Mouse (Mus musculus): ENCODE measurements around the gene Casc1. TPM values are rescaled to one million over a fixed set of nuclear protein-coding genes. Genes with fewer than 3 reads are reported as not detected.

Gene Casc1
- polyA plus RNA-seq, 1 experiment from 2014 or later, result 0.13 TPM

DNA sequence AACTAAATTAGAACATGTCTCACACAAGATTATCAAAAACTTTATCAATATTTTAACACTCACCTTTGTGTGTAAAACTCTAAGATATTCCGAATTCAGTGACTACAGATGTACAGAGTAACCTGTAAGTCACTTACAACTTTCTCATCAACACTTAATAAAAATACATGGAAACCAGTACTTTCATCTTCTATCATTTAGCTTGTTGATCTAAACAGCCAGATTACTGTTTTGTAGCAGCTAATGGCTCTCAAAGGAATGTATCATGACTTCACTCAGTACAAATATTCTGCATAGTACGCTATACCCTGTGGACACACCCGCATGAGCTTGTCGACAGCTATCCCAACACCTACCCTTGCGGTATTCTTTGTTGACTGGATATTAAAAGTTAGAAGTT lies 36.0 kb upstream of the Casc1 start:
- ATAC-seq (replicated peaks; ENCODE audit: insufficient number of reproducible peaks, low FRiP score, low TSS enrichment, low read depth), result no peak
- no peak overlapping the region for H3K9ac ChIP-seq (replicated peaks; ENCODE audit: low read length)
- peaks cover 3% of the 10 kb centered on the region; the same call in 1 of the 2 replicates for H3K4me1 ChIP-seq (ENCODE audit: control insufficient read depth, insufficient read depth, low read length)
- no peaks in the 10 kb centered on the region for H3K9me3 ChIP-seq (replicated peaks; ENCODE audit: control insufficient read depth, low read length)
- 95% methylated on average over 5 of the region's 5 CpGs for WGBS
- H3K27me3 ChIP-seq (ENCODE audit: control insufficient read depth, insufficient read depth, low read length), result no peaks in the 10 kb centered on the region
- H3K4me2 ChIP-seq (ENCODE audit: low read depth, low read length), result no peak overlapping the region
- no peaks in the 10 kb centered on the region for H3K36me3 ChIP-seq (replicated peaks; ENCODE audit: control insufficient read depth, insufficient read depth, low read depth, low read length)
- DNase-seq (ENCODE audit: low spot score), result no peak
- no peak overlapping the region for H3K27ac ChIP-seq (replicated peaks; ENCODE audit: low read depth, low read length)
- H3K4me3 ChIP-seq (ENCODE audit: low read depth, low read length), result no peak overlapping the region

DNA sequence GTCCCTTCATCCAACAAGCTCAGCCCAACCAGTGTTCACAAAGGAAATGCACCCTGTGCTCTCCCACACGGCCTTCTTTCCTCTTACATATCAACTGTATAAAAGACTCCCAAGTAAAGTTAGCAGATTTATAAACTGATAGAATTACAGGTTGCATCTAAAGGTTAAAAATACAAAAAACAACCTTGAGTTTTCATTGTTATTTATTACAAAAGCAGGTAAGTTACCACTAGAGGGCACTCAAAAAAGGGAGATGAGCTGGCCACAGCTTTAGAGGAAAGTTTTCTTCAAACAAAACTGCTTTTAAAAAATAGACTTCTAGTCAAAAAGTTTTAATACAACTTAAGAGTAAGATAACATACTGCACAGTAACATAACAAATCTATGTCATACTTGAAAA lies 31.7 kb upstream of the Casc1 start:
- DNase-seq (ENCODE audit: low spot score), result peak; percentile 72
- Histone ChIP-seq H3K4me3 (ENCODE audit: low read depth, low read length) (no peak overlapping the region), H3K9ac (replicated peaks; ENCODE audit: low read length) (no peak overlapping the region), H3K27ac (replicated peaks; ENCODE audit: low read depth, low read length) (no peak overlapping the region), H3K4me2 (ENCODE audit: low read depth, low read length) (no peak overlapping the region), H3K36me3 (replicated peaks; ENCODE audit: control insufficient read depth, insufficient read depth, low read depth, low read length) (no peaks in the 10 kb centered on the region), H3K4me1 (ENCODE audit: control insufficient read depth, insufficient read depth, low read length) (no peaks in the 10 kb centered on the region), H3K9me3 (replicated peaks; ENCODE audit: control insufficient read depth, low read length) (no peaks in the 10 kb centered on the region), H3K27me3 (ENCODE audit: control insufficient read depth, insufficient read depth, low read length) (no peaks in the 10 kb centered on the region)
- WGBS, result 56% methylated on average over 1 of the region's 1 CpGs
- no peak for ATAC-seq (replicated peaks; ENCODE audit: insufficient number of reproducible peaks, low FRiP score, low TSS enrichment, low read depth)

DNA sequence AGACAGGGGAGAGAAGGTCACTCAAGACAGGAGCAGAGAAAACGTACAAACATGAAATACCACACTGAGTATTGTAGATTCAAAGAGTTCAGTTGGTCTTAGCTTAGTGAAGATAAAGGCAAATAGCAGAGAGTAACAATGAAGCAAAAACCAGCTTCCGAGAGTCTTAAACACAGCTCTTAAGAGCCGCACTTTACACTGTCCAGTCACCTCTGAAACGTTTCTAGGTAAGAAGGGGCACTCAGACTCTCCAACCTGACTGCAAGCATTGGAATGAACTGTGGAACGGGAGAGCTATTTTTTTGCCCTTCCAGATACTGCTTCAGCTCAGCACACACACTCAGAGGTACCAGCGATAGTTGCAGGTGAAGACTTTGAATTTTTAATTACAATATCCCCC lies 29.5 kb upstream of the Casc1 start:
- WGBS, result 90% methylated on average over 6 of the region's 6 CpGs
- Histone ChIP-seq H3K4me3 (ENCODE audit: low read depth, low read length) (no peak overlapping the region), H3K9me3 (replicated peaks; ENCODE audit: control insufficient read depth, low read length) (no peaks in the 10 kb centered on the region), H3K9ac (replicated peaks; ENCODE audit: low read length) (no peak overlapping the region), H3K36me3 (replicated peaks; ENCODE audit: control insufficient read depth, insufficient read depth, low read depth, low read length) (no peaks in the 10 kb centered on the region), H3K27me3 (ENCODE audit: control insufficient read depth, insufficient read depth, low read length) (no peaks in the 10 kb centered on the region), H3K4me1 (ENCODE audit: control insufficient read depth, insufficient read depth, low read length) (no peaks in the 10 kb centered on the region), H3K4me2 (ENCODE audit: low read depth, low read length) (no peak overlapping the region), H3K27ac (replicated peaks; ENCODE audit: low read depth, low read length) (no peak overlapping the region)
- no peak for DNase-seq (ENCODE audit: low spot score)
- ATAC-seq (replicated peaks; ENCODE audit: insufficient number of reproducible peaks, low FRiP score, low TSS enrichment, low read depth), result no peak

DNA sequence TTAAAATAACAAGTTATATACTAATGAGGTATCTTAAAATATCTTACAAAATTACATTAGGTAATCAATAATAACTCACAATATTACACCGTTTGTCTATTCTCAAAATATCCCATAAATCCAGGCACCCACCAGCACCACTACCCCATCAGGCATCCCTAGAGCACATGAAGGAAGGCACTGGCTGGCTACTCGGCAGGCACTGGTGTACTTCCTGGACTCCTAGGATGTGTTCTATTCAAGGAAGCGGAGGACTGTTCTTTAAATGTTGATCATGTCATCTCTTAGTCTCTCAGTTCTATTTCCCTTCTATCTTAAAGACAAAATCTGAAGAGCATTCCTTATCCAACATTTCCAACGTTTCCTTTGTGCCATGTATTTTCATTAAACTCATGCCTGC lies 26.3 kb upstream of the Casc1 start:
- H3K4me2 ChIP-seq (ENCODE audit: low read depth, low read length), result no peak overlapping the region
- H3K27ac ChIP-seq (replicated peaks; ENCODE audit: low read depth, low read length), result no peak overlapping the region
- no peaks in the 10 kb centered on the region for H3K36me3 ChIP-seq (replicated peaks; ENCODE audit: control insufficient read depth, insufficient read depth, low read depth, low read length)
- H3K27me3 ChIP-seq (ENCODE audit: control insufficient read depth, insufficient read depth, low read length), result no peaks in the 10 kb centered on the region
- no peak overlapping the region for H3K4me3 ChIP-seq (ENCODE audit: low read depth, low read length)
- H3K9ac ChIP-seq (replicated peaks; ENCODE audit: low read length), result no peak overlapping the region
- H3K9me3 ChIP-seq (replicated peaks; ENCODE audit: control insufficient read depth, low read length), result no peaks in the 10 kb centered on the region
- no peak for DNase-seq (ENCODE audit: low spot score)
- 79% methylated on average over 4 of the region's 4 CpGs for WGBS
- no peaks in the 10 kb centered on the region for H3K4me1 ChIP-seq (ENCODE audit: control insufficient read depth, insufficient read depth, low read length)
- no peak for ATAC-seq (replicated peaks; ENCODE audit: insufficient number of reproducible peaks, low FRiP score, low TSS enrichment, low read depth)

DNA sequence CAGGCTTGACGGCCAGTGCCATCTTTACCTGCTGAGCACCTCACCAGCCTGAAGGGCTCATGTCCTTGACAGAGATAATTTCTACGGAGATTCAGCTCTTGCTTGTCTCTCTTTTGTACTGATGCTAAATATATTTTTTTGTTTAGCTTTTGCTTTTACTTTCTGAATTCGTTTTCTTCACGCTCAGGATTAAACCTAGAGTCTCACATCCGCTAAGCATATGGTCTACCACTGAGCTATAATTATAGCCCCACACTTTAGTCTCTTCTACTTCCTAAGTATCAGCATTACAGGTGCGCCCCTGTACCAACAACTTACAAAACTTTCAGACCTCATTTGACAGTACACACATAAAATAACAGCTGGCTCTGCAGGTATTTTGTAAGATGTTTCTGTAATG lies 24.6 kb upstream of the Casc1 start:
- ATAC-seq (replicated peaks; ENCODE audit: insufficient number of reproducible peaks, low FRiP score, low TSS enrichment, low read depth) (no peak), DNase-seq (ENCODE audit: low spot score) (no peak)
- Histone ChIP-seq H3K4me1 (ENCODE audit: control insufficient read depth, insufficient read depth, low read length) (no peaks in the 10 kb centered on the region), H3K27me3 (ENCODE audit: control insufficient read depth, insufficient read depth, low read length) (no peaks in the 10 kb centered on the region), H3K27ac (replicated peaks; ENCODE audit: low read depth, low read length) (no peak overlapping the region), H3K9ac (replicated peaks; ENCODE audit: low read length) (no peak overlapping the region), H3K4me3 (ENCODE audit: low read depth, low read length) (no peak overlapping the region), H3K9me3 (replicated peaks; ENCODE audit: control insufficient read depth, low read length) (no peaks in the 10 kb centered on the region), H3K36me3 (replicated peaks; ENCODE audit: control insufficient read depth, insufficient read depth, low read depth, low read length) (no peaks in the 10 kb centered on the region; the same call in 1 of the 2 replicates), H3K4me2 (ENCODE audit: low read depth, low read length) (no peak overlapping the region)
- 88% methylated on average over 6 of the region's 6 CpGs for WGBS

DNA sequence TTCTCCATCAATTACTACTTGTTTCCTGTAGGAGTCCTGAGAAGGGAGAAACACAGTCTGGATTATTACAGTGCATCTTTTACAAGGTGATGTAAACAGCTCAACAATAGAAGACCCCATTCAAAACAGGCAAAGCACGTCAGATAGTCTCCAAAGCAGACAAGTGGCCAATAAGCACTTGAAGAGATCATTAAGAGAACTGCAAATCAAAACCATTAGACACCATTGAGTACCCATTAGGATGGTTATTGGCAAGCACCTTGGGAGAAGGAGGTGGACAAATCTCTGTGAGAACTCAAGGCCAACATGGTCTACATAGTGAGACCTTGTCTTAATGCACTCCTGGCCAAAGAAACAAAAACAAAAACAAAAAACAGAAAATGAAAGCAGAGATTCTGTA lies 23.6 kb upstream of the Casc1 start:
- H3K4me3 ChIP-seq (ENCODE audit: low read depth, low read length), result no peak overlapping the region
- DNase-seq (ENCODE audit: low spot score), result no peak
- no peak overlapping the region for H3K4me2 ChIP-seq (ENCODE audit: low read depth, low read length)
- no peaks in the 10 kb centered on the region; the same call in 1 of the 2 replicates for H3K36me3 ChIP-seq (replicated peaks; ENCODE audit: control insufficient read depth, insufficient read depth, low read depth, low read length)
- H3K4me1 ChIP-seq (ENCODE audit: control insufficient read depth, insufficient read depth, low read length), result no peaks in the 10 kb centered on the region
- WGBS, result 88% methylated on average over 1 of the region's 1 CpGs
- ATAC-seq (replicated peaks; ENCODE audit: insufficient number of reproducible peaks, low FRiP score, low TSS enrichment, low read depth), result no peak
- no peaks in the 10 kb centered on the region for H3K9me3 ChIP-seq (replicated peaks; ENCODE audit: control insufficient read depth, low read length)
- H3K9ac ChIP-seq (replicated peaks; ENCODE audit: low read length), result no peak overlapping the region
- no peak overlapping the region for H3K27ac ChIP-seq (replicated peaks; ENCODE audit: low read depth, low read length)
- no peaks in the 10 kb centered on the region for H3K27me3 ChIP-seq (ENCODE audit: control insufficient read depth, insufficient read depth, low read length)

DNA sequence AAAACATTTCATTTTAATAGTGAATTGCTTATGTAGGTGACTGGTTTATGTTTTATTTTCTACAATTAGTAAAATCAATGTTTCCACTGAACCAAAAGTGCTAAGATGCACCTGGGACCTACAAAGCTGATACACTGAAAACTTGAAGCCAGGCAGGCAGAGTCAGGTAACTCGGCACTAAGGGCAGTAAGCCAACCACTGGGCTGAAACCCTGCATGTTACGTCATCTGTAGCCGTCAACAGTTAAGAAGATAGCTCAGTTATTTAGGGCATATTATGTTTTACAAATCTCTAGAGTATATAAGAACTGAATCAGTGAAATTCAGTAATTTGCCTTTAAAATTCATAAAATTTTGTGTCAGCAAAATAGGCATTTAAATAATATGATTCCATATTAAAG lies 15.5 kb upstream of the Casc1 start:
- Histone ChIP-seq H3K4me1 (ENCODE audit: control insufficient read depth, insufficient read depth, low read length) (no peaks in the 10 kb centered on the region), H3K4me3 (ENCODE audit: low read depth, low read length) (no peak overlapping the region), H3K27me3 (ENCODE audit: control insufficient read depth, insufficient read depth, low read length) (no peaks in the 10 kb centered on the region), H3K9ac (replicated peaks; ENCODE audit: low read length) (no peak overlapping the region), H3K27ac (replicated peaks; ENCODE audit: low read depth, low read length) (no peak overlapping the region), H3K9me3 (replicated peaks; ENCODE audit: control insufficient read depth, low read length) (no peaks in the 10 kb centered on the region), H3K4me2 (ENCODE audit: low read depth, low read length) (no peak overlapping the region), H3K36me3 (replicated peaks; ENCODE audit: control insufficient read depth, insufficient read depth, low read depth, low read length) (no peaks in the 10 kb centered on the region; the same call in 1 of the 2 replicates)
- ATAC-seq (replicated peaks; ENCODE audit: insufficient number of reproducible peaks, low FRiP score, low TSS enrichment, low read depth) (no peak), DNase-seq (ENCODE audit: low spot score) (no peak)
- WGBS, result 96% methylated on average over 3 of the region's 3 CpGs

DNA sequence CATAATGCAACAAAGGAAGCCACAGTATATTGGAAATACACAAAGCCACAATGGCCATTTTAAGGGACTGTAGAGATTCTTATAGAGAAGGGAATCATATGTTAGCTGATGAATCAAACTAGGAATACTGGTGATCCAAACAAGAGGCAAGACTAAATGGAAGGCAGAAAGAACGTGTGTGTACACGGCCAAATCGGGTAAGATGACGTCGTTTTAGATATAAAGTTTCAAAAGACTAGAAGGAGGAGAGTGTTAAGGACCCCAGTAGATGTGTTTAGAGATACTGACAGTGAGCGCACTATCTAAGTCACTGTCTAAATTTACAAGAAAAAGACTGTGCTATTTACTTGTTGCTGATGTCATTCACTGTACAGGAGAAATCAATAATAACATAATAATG lies 13.4 kb upstream of the Casc1 start:
- no peak for ATAC-seq (replicated peaks; ENCODE audit: insufficient number of reproducible peaks, low FRiP score, low TSS enrichment, low read depth)

More for the DNA sequence above, 13.4 kb upstream of the Casc1 start:
- H3K36me3 ChIP-seq (replicated peaks; ENCODE audit: control insufficient read depth, insufficient read depth, low read depth, low read length), result no peaks in the 10 kb centered on the region; the same call in none of the 2 replicates
- no peak overlapping the region for H3K4me3 ChIP-seq (ENCODE audit: low read depth, low read length)
- no peaks in the 10 kb centered on the region for H3K4me1 ChIP-seq (ENCODE audit: control insufficient read depth, insufficient read depth, low read length)
- H3K9me3 ChIP-seq (replicated peaks; ENCODE audit: control insufficient read depth, low read length), result no peaks in the 10 kb centered on the region
- 93% methylated on average over 6 of the region's 6 CpGs for WGBS
- H3K9ac ChIP-seq (replicated peaks; ENCODE audit: low read length), result no peak overlapping the region
- no peak overlapping the region for H3K4me2 ChIP-seq (ENCODE audit: low read depth, low read length)
- no peaks in the 10 kb centered on the region for H3K27me3 ChIP-seq (ENCODE audit: control insufficient read depth, insufficient read depth, low read length)
- no peak overlapping the region for H3K27ac ChIP-seq (replicated peaks; ENCODE audit: low read depth, low read length)
- DNase-seq (ENCODE audit: low spot score), result no peak
